ENCODE assay signal across 8 mouse cellular contexts in the genomic region with DNA sequence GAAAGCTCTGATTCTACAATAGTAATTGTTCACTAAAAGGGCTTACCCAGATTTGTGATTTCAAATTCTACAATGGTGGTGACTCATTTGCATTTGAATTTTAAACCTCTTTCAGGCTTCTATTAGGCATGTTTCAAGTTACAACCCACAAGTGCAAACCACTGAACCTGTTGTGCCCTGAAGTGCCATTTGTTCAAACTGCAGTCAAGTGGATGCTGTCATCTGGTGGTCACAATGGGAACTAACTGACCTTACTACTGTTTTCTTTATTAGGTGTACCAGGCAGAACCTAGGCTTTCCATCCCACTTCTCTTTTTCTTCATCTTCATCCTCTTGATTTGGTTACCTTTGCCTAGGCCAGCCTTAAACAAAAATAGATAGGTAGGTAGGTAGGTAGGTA. TPM values are rescaled to one million over a fixed set of nuclear protein-coding genes. Genes with fewer than 3 reads are reported as not detected.
DNase-seq lines count a peak whose midpoint lies in the region; ATAC-seq and TF ChIP-seq lines count a peak whose summit lies in the region.

No protein-coding gene starts in this region.

- peak; percentile 88 for TF ChIP-seq CTCF in forebrain, postnatal 0 days (IDR thresholded peaks at IDR 0.05; ENCODE audit: low read depth)

- H3K4me1 ChIP-seq in forebrain, postnatal 0 days (ENCODE audit: insufficient read depth): no peaks in the 10 kb centered on the region
- no peaks in the 10 kb centered on the region for H3K4me1 ChIP-seq in forebrain, embryonic 13.5 days
- no peaks in the 10 kb centered on the region for H3K4me1 ChIP-seq in forebrain, embryonic 12.5 days

- H3K9me3 ChIP-seq in forebrain, postnatal 0 days (ENCODE audit: low read length): no peaks in the 10 kb centered on the region
- no peaks in the 10 kb centered on the region for H3K9me3 ChIP-seq in forebrain, embryonic 13.5 days (replicated peaks)
- H3K9me3 ChIP-seq in forebrain, embryonic 12.5 days: no peaks in the 10 kb centered on the region

- H3K4me2 ChIP-seq in forebrain, postnatal 0 days (ENCODE audit: low read depth): no peak overlapping the region
- no peak overlapping the region for H3K4me2 ChIP-seq in forebrain, embryonic 13.5 days
- no peak overlapping the region for H3K4me2 ChIP-seq in forebrain, embryonic 12.5 days

- DNase-seq in forebrain, postnatal 0 days: peak; percentile 58
- DNase-seq in ovary, postnatal 14 days (ENCODE audit: low spot score): peak; percentile 27
- no peak for DNase-seq in ovary, postnatal 10 days (ENCODE audit: low spot score)
- peak; percentile 63 for DNase-seq in brain, adult 2 months (ENCODE audit: low read depth, low spot score)
- peak; percentile 57 for DNase-seq in kidney, postnatal 10 days
- peak; percentile 74 for DNase-seq in splenic B cell, adult 2 months (ENCODE audit: low read depth, low spot score)

- no peaks in the 10 kb centered on the region for H3K27me3 ChIP-seq in forebrain, postnatal 0 days (ENCODE audit: insufficient read depth, low read length)
- H3K27me3 ChIP-seq in forebrain, embryonic 13.5 days: no peaks in the 10 kb centered on the region
- no peaks in the 10 kb centered on the region for H3K27me3 ChIP-seq in splenic B cell, adult 2 months (ENCODE audit: control insufficient read depth, insufficient read depth, low read length, poor library complexity, severe bottlenecking)
- H3K27me3 ChIP-seq in forebrain, embryonic 12.5 days: no peaks in the 10 kb centered on the region

- no peak overlapping the region for H3K4me3 ChIP-seq in forebrain, postnatal 0 days (ENCODE audit: low read depth, low read length)
- no peak overlapping the region for H3K4me3 ChIP-seq in forebrain, embryonic 13.5 days
- no peak overlapping the region for H3K4me3 ChIP-seq in forebrain, embryonic 12.5 days (replicated peaks)

- H3K9ac ChIP-seq in forebrain, postnatal 0 days: no peak overlapping the region
- no peak overlapping the region for H3K9ac ChIP-seq in forebrain, embryonic 13.5 days
- no peak overlapping the region for H3K9ac ChIP-seq in forebrain, embryonic 12.5 days

- H3K27ac ChIP-seq in forebrain, postnatal 0 days (ENCODE audit: low read depth, low read length): no peak overlapping the region
- H3K27ac ChIP-seq in forebrain, embryonic 13.5 days: no peak overlapping the region
- H3K27ac ChIP-seq in forebrain, embryonic 12.5 days: no peak overlapping the region

- peak; percentile 59 for ATAC-seq in forebrain, postnatal 0 days
- no peak for ATAC-seq in forebrain, embryonic 13.5 days
- ATAC-seq in forebrain, embryonic 12.5 days (ENCODE audit: low FRiP score): no peak

- H3K36me3 ChIP-seq in forebrain, postnatal 0 days (ENCODE audit: insufficient read depth): peaks cover 15% of the 10 kb centered on the region; the same call in 1 of the 2 replicates
- H3K36me3 ChIP-seq in forebrain, embryonic 13.5 days (ENCODE audit: poor library complexity, severe bottlenecking): peaks cover 54% of the 10 kb centered on the region
- H3K36me3 ChIP-seq in splenic B cell, adult 2 months (ENCODE audit: control insufficient read depth, insufficient read depth, low read length, poor library complexity, severe bottlenecking): 0 out of 2 replicates have a peak, but pooled peaks cover 6% of the 10 kb centered on the region
- peaks cover 65% of the 10 kb centered on the region for H3K36me3 ChIP-seq in forebrain, embryonic 12.5 days (replicated peaks)

RNA-seq across cellular contexts. Expression of a gene that starts 46.8 kb away (rescaled TPM):
- total RNA-seq in forebrain, postnatal 0 days (2014; rRNA removed): 46.9 and 47.5 TPM in 2 replicates
- 13.9 and 16.8 TPM in 2 replicates for polyA plus RNA-seq in forebrain, postnatal 0 days (2015; fragmentation: Nextera tagmentation; extraction: Ambion mirVana)
- 45.6 and 52.5 TPM in 2 replicates for polyA plus RNA-seq in forebrain, embryonic 13.5 days (2015; fragmentation: Nextera tagmentation; extraction: Ambion mirVana)
- polyA plus RNA-seq in forebrain, embryonic 12.5 days (2016; fragmentation: Nextera tagmentation; extraction: Ambion mirVana): 99.1 and 103 TPM in 2 replicates
